Comparison of ENCODE assay signal across 8 mouse cellular contexts in the genomic region with DNA sequence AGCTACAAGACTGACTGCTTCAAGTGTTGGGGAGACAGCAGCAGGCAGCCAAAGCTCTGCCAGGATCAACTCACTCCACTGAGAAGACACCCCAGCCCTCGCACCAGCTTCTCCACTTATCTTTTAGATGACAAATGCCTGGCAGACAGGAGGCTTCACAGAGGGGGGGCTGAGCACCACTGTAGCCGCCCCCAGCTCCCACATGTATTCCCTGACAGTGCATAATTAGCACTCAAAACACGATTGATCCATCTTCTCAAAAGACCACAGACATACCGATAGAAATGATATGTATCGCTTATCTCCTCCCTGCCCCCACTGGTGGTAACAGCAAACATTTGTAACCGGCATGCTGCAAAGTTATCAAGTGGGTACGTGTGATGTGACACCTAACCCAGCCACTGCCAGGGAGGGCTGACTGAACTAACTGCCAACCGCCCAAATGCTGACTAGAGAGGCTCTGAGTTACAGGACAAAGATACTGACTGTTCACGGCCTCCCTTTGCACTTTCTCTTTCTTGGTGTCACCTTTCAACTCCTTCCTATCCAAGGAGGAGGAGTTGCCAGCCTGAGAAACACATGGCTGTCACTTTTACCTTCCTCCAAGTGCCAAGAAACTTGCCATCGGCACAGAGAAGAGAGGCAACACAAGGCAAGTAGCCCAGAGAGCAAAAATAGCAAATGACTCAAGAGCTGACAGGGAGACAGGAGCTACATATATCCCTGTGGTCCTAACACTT.
DNase-seq lines count a peak whose midpoint lies in the region; ATAC-seq lines count a peak whose summit lies in the region.

No protein-coding gene starts in this region.

- no peak overlapping the region for H3K27ac ChIP-seq in hindbrain, embryonic 14.5 days

- H3K9me3 ChIP-seq in hindbrain, embryonic 14.5 days (ENCODE audit: control insufficient read depth, low read length), result no peaks in the 10 kb centered on the region

- H3K9ac ChIP-seq in hindbrain, embryonic 14.5 days, result no peak overlapping the region

- no peak overlapping the region for H3K4me3 ChIP-seq in hindbrain, embryonic 14.5 days (replicated peaks; ENCODE audit: low read length)

- no peak for ATAC-seq in hindbrain, embryonic 14.5 days (ENCODE audit: low FRiP score)

- H3K27me3 ChIP-seq in hindbrain, embryonic 14.5 days (ENCODE audit: control insufficient read depth, insufficient read depth, low read length), result no peaks in the 10 kb centered on the region

- H3K4me2 ChIP-seq in hindbrain, embryonic 14.5 days (replicated peaks), result no peak overlapping the region

- peak; percentile 28 for DNase-seq in embryo, embryonic 10 days (ENCODE audit: low spot score)
- DNase-seq in embryo, embryonic 9.5 days (ENCODE audit: extremely low spot score), result no peak
- peak; percentile 78 for DNase-seq in MEL-GATA-1-ER (ENCODE audit: extremely low read depth, low read depth)
- DNase-seq in gastrocnemius, postnatal 14 days, result peak; percentile 40
- DNase-seq in left cerebral cortex, postnatal 25 days (ENCODE audit: low spot score in 2 of 2), result peak; percentile 65 to 90
- peak; percentile 72 for DNase-seq in telencephalon, adult 2 months (ENCODE audit: low read depth, low spot score)
- DNase-seq in hindbrain, embryonic 14.5 days (ENCODE audit: low spot score), result no peak
- DNase-seq in ovary, postnatal 10 days (ENCODE audit: low spot score), result no peak

- WGBS in hindbrain, embryonic 14.5 days, result 56% methylated on average over 10 of the region's 10 CpGs

- H3K36me3 ChIP-seq in hindbrain, embryonic 14.5 days (replicated peaks; ENCODE audit: control insufficient read depth, insufficient read depth), result no peaks in the 10 kb centered on the region

- H3K4me1 ChIP-seq in hindbrain, embryonic 14.5 days (replicated peaks; ENCODE audit: control insufficient read depth, insufficient read depth, low read length), result no peaks in the 10 kb centered on the region; the same call in 1 of the 2 replicates

- intact Hi-C loops in gastrocnemius, postnatal 14 days (cut with DNase I; ENCODE audit: low total_unique reads), result no loop called here
- intact Hi-C loops in left cerebral cortex, postnatal 25 days (cut with DNase I), result no loop called here

Comparison
In these comparisons a context has a peak if more than half of its experiments do, and no peak if none do; other contexts are left out.
1. DNase-seq: peak in embryo, embryonic 10 days (single experiment), MEL-GATA-1-ER (single experiment), gastrocnemius, postnatal 14 days (single experiment), left cerebral cortex, postnatal 25 days (2 of 2) and telencephalon, adult 2 months (single experiment); none in embryo, embryonic 9.5 days (single experiment), hindbrain, embryonic 14.5 days (single experiment) and ovary, postnatal 10 days (single experiment).